Mouse (Mus musculus): ENCODE results near the gene Arid3a. TPM values are rescaled to one million over a fixed set of nuclear protein-coding genes. Genes with fewer than 3 reads are reported as not detected.

Arid3a gene
- total RNA-seq, 2 experiments from 2014 or later = 1.8 to 2.1 TPM

GRCm38 (mm10) chr10:79912412-79912811 is 14.4 kb upstream of the Arid3a start:
- Histone ChIP-seq H3K4me3 (no peak overlapping the region), H3K27ac (no peak overlapping the region)
- no peak for TF ChIP-seq CTCF (IDR thresholded peaks at IDR 0.05)
- intact Hi-C loops (cut with DNase I) = no loop called here
- DNase-seq = no peak

- intact Hi-C loops (cut with DNase I) = no loop called here
- H3K4me3 ChIP-seq = no peak overlapping the region
- no peak for DNase-seq
- no peak for TF ChIP-seq CTCF (IDR thresholded peaks at IDR 0.05)
- no peak overlapping the region for H3K27ac ChIP-seq
These were observed 12.5 kb upstream of the Arid3a start for GRCm38 (mm10) chr10:79914131-79914947.

GRCm38 (mm10) chr10:79914948-79915596 is 11.8 kb upstream of the Arid3a start:
- intact Hi-C loops (cut with DNase I) = no loop called here
- TF ChIP-seq CTCF (IDR thresholded peaks at IDR 0.05) = no peak
- DNase-seq = no peak
- Histone ChIP-seq H3K27ac (no peak overlapping the region), H3K4me3 (no peak overlapping the region; the same call in 1 of the 2 replicates)

- TF ChIP-seq CTCF (IDR thresholded peaks at IDR 0.05) = no peak
- H3K27ac ChIP-seq = peak overlapping the region; percentile 97
- H3K4me3 ChIP-seq = peak overlapping the region; percentile 95
- intact Hi-C loops (cut with DNase I) = no loop called here
- no peak for DNase-seq
These were observed 10.8 kb upstream of the Arid3a start for GRCm38 (mm10) chr10:79916081-79916480.

- DNase-seq = peak; percentile 93
- peak within 1 kb of the TSS; percentile 95 for H3K4me3 ChIP-seq
- no peak for TF ChIP-seq CTCF (IDR thresholded peaks at IDR 0.05)
- peak within 1 kb of the TSS; percentile 97 for H3K27ac ChIP-seq
- intact Hi-C loops (cut with DNase I) = no loop called here
These were observed 9.9 kb upstream of the Arid3a start, which contains the start of gene Kiss1r for GRCm38 (mm10) chr10:79916808-79917531. Kiss1r (plus strand) TSS chr10:79916971.

GRCm38 (mm10) chr10:79917532-79918100 is 9.2 kb upstream of the Arid3a start:
- no peak for DNase-seq
- H3K27ac ChIP-seq = peak overlapping the region; percentile 97
- intact Hi-C loops (cut with DNase I) = no loop called here
- H3K4me3 ChIP-seq = peak overlapping the region; percentile 95
- no peak for TF ChIP-seq CTCF (IDR thresholded peaks at IDR 0.05)

GRCm38 (mm10) chr10:79918231-79919078 is 8.4 kb upstream of the Arid3a start:
- intact Hi-C loops (cut with DNase I) = no loop called here
- Histone ChIP-seq H3K4me3 (peak overlapping the region; percentile 51), H3K27ac (peak overlapping the region; percentile 35)
- TF ChIP-seq CTCF (IDR thresholded peaks at IDR 0.05) = no peak
- DNase-seq = no peak

- TF ChIP-seq CTCF (IDR thresholded peaks at IDR 0.05) = no peak
- intact Hi-C loops (cut with DNase I) = no loop called here
- H3K4me3 ChIP-seq = no peak overlapping the region
- H3K27ac ChIP-seq = no peak overlapping the region
- no peak for DNase-seq
These were observed 7.5 kb upstream of the Arid3a start for GRCm38 (mm10) chr10:79919251-79919849.

- Histone ChIP-seq H3K4me3 (no peak overlapping the region), H3K27ac (no peak overlapping the region)
- TF ChIP-seq CTCF (IDR thresholded peaks at IDR 0.05) = no peak
- intact Hi-C loops (cut with DNase I) = no loop called here
- DNase-seq = no peak
These were observed 6.6 kb upstream of the Arid3a start for GRCm38 (mm10) chr10:79920056-79920890.

- intact Hi-C loops (cut with DNase I) = no loop called here
- Histone ChIP-seq H3K27ac (no peak within 1 kb of the TSS), H3K4me3 (peak within 1 kb of the TSS; percentile 50)
- no peak for DNase-seq
- no peak for TF ChIP-seq CTCF (IDR thresholded peaks at IDR 0.05)
These were observed 5.8 kb upstream of the Arid3a start, which contains the start of gene R3hdm4 for GRCm38 (mm10) chr10:79920958-79921535. R3hdm4 (minus strand) TSS chr10:79921208.

Measured in gastrocnemius, adult 2 months (tissue).